In the genomic region with DNA sequence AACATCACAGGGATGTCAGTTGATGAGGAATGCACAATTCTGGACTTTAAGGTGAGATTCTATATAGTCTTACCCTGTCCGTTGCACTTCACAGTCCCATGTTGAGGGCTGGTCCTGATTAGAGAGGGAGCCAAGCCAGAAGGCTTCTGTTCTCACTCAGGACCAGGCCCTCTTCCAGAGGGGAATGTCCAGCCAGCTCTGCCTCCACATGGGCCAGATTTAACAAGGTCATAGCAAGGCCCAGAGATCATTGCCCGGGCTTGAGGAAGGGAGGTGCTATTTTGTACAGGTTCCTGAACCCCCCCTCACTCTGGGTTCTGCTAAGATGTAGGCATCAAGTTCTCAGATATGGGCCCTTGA, we compare ENCODE assay signal across 21 mouse cellular contexts. TPM values are rescaled to one million over a fixed set of nuclear protein-coding genes. Genes with fewer than 3 reads are reported as not detected.
DNase-seq lines count a peak whose midpoint lies in the region; ATAC-seq lines count a peak whose summit lies in the region.
"Had no signal": no experiment of that assay in that cellular context is flagged by ENCODE, and none has a peak within 500 bp of the region (broad histone marks: within the 10 kb centered on the region; RNA-seq: fewer than 3 reads in every experiment).

No protein-coding gene starts in this region.

- peak overlapping the region; percentile 0; the same call in 1 of the 2 replicates for H3K27ac ChIP-seq in heart, embryonic 13.5 days (replicated peaks)
- H3K27ac ChIP-seq in midbrain, embryonic 13.5 days = no peak overlapping the region
- H3K27ac ChIP-seq in forebrain, embryonic 12.5 days = no peak overlapping the region
- H3K27ac ChIP-seq: hindbrain, embryonic 10.5 days; hindbrain, postnatal 0 days; kidney, embryonic 15.5 days had no signal

- H3K9me3 ChIP-seq in heart, embryonic 13.5 days = no peaks in the 10 kb centered on the region
- H3K9me3 ChIP-seq in midbrain, embryonic 13.5 days = no peaks in the 10 kb centered on the region
- H3K9me3 ChIP-seq in forebrain, embryonic 12.5 days = no peaks in the 10 kb centered on the region
- H3K9me3 ChIP-seq: hindbrain, embryonic 10.5 days; kidney, embryonic 15.5 days had no signal

- intact Hi-C loops in heart, postnatal 36 days (cut with DNase I) = no loop called here

- peak; percentile 24 for DNase-seq in gastrocnemius, adult 18-20 months (ENCODE audit: low spot score)
- DNase-seq in gastrocnemius, postnatal 4 days (ENCODE audit: low spot score in 2 of 2) = no peak
- peak; percentile 57 for DNase-seq in NIH3T3 (ENCODE audit: low read depth)
- peak; percentile 46 to 59 for DNase-seq in heart, postnatal 36 days
- DNase-seq in urinary bladder, postnatal 14 days (ENCODE audit: low spot score) = no peak
- DNase-seq: cerebellum, adult 9-10 months; kidney, postnatal 4 days; layer of hippocampus, adult 9-11 months; lung, adult 2 months; right cerebral cortex, adult 18-20 months; thymus, postnatal 36 days had no signal

- no peak overlapping the region for H3K9ac ChIP-seq in heart, embryonic 13.5 days
- H3K9ac ChIP-seq in midbrain, embryonic 13.5 days (replicated peaks) = no peak overlapping the region
- H3K9ac ChIP-seq in forebrain, embryonic 12.5 days = no peak overlapping the region
- H3K9ac ChIP-seq: kidney, embryonic 15.5 days had no signal

- 48% methylated on average over 2 of the region's 2 CpGs for WGBS in heart, embryonic 13.5 days
- 94% methylated on average over 2 of the region's 2 CpGs for WGBS in midbrain, embryonic 13.5 days
- WGBS in forebrain, embryonic 12.5 days = 89% methylated on average over 2 of the region's 2 CpGs

- H3K4me2 ChIP-seq in heart, embryonic 13.5 days = no peak overlapping the region
- no peak overlapping the region for H3K4me2 ChIP-seq in midbrain, embryonic 13.5 days (replicated peaks)
- H3K4me2 ChIP-seq in forebrain, embryonic 12.5 days = no peak overlapping the region
- H3K4me2 ChIP-seq: kidney, embryonic 15.5 days; liver, embryonic 11.5 days had no signal

- H3K4me3 ChIP-seq in heart, embryonic 13.5 days = no peak overlapping the region
- H3K4me3 ChIP-seq in midbrain, embryonic 13.5 days (replicated peaks) = no peak overlapping the region
- H3K4me3 ChIP-seq in forebrain, embryonic 12.5 days (replicated peaks) = no peak overlapping the region
- H3K4me3 ChIP-seq: erythroblast, embryonic 14.5 days; hindbrain, embryonic 10.5 days; kidney, embryonic 15.5 days had no signal

- peaks cover 86% of the 10 kb centered on the region for H3K4me1 ChIP-seq in heart, embryonic 13.5 days
- peaks cover 31% of the 10 kb centered on the region for H3K4me1 ChIP-seq in midbrain, embryonic 13.5 days (replicated peaks)
- H3K4me1 ChIP-seq in forebrain, embryonic 12.5 days = peaks cover 25% of the 10 kb centered on the region

- H3K36me3 ChIP-seq in heart, embryonic 13.5 days = no peaks in the 10 kb centered on the region
- no peaks in the 10 kb centered on the region for H3K36me3 ChIP-seq in midbrain, embryonic 13.5 days
- no peaks in the 10 kb centered on the region for H3K36me3 ChIP-seq in forebrain, embryonic 12.5 days (replicated peaks)
- H3K36me3 ChIP-seq: hindbrain, embryonic 10.5 days; kidney, embryonic 15.5 days had no signal

- H3K27me3 ChIP-seq in heart, embryonic 13.5 days (replicated peaks) = no peaks in the 10 kb centered on the region
- H3K27me3 ChIP-seq in midbrain, embryonic 13.5 days = no peaks in the 10 kb centered on the region
- 0 out of 2 replicates have a peak, but pooled peaks cover 3% of the 10 kb centered on the region for H3K27me3 ChIP-seq in forebrain, embryonic 12.5 days

- ATAC-seq in heart, embryonic 13.5 days (ENCODE audit: extremely low read depth, insufficient number of reproducible peaks, low FRiP score, low TSS enrichment) = no peak
- no peak for ATAC-seq in midbrain, embryonic 13.5 days
- no peak for ATAC-seq in forebrain, embryonic 12.5 days (ENCODE audit: low FRiP score)
- ATAC-seq: forebrain, embryonic 16.5 days; hindbrain, postnatal 0 days; intestine, postnatal 0 days had no signal

RNA-seq across cellular contexts. Expression of a gene that starts 55.3 kb away (rescaled TPM):
- total RNA-seq in gastrocnemius, adult 18-20 months (2021) = 1 to 10 TPM; 5.5 to 6.6 TPM
- total RNA-seq in gastrocnemius, postnatal 4 days (2021) = 1 to 10 TPM; 9.2 to 9.5 TPM
- 42.5 and 51.5 TPM in 2 replicates for polyA plus RNA-seq in heart, embryonic 13.5 days (2015; fragmentation: Nextera tagmentation; extraction: Ambion mirVana)
- total RNA-seq in heart, postnatal 36 days (2021) = 1 to 10 TPM; 7.2 to 7.3 TPM
- polyA plus RNA-seq in midbrain, embryonic 13.5 days (2015; fragmentation: Nextera tagmentation; extraction: Ambion mirVana) = 21.6 and 21.8 TPM in 2 replicates
- 49.7 and 50.3 TPM in 2 replicates for polyA plus RNA-seq in forebrain, embryonic 12.5 days (2016; fragmentation: Nextera tagmentation; extraction: Ambion mirVana)

Comparison
In these comparisons a context has a peak if more than half of its experiments do, and no peak if none do; other contexts are left out.
1. DNase-seq: peak in gastrocnemius, adult 18-20 months (single experiment), NIH3T3 (single experiment) and heart, postnatal 36 days (2 of 2); none in gastrocnemius, postnatal 4 days (0 of 2) and urinary bladder, postnatal 14 days (single experiment).